Mouse (Mus musculus): ENCODE measurements around the gene Ndufaf2.

The Ndufaf2 gene

GRCm38 (mm10) chr13:108144086-108144485 lies 14.3 kb downstream of the Ndufaf2 start:
- DNase-seq (ENCODE audit: low read depth, low spot score): no peak

GRCm38 (mm10) chr13:108138403-108138977 lies 19.9 kb downstream of the Ndufaf2 start:
- no peak for DNase-seq (ENCODE audit: low read depth, low spot score)

GRCm38 (mm10) chr13:108135617-108136016 lies 22.8 kb downstream of the Ndufaf2 start:
- DNase-seq (ENCODE audit: low read depth, low spot score): no peak

- DNase-seq (ENCODE audit: low read depth, low spot score): no peak
Measured at GRCm38 (mm10) chr13:108132031-108132819, 26.2 kb downstream of the Ndufaf2 start.

GRCm38 (mm10) chr13:108130737-108131136 lies 27.7 kb downstream of the Ndufaf2 start:
- no peak for DNase-seq (ENCODE audit: low read depth, low spot score)

- DNase-seq (ENCODE audit: low read depth, low spot score): no peak
Measured at GRCm38 (mm10) chr13:108129070-108129469, 29.4 kb downstream of the Ndufaf2 start.

GRCm38 (mm10) chr13:108127883-108128282 lies 30.5 kb downstream of the Ndufaf2 start:
- DNase-seq (ENCODE audit: low read depth, low spot score): no peak

GRCm38 (mm10) chr13:108127130-108127529 lies 31.3 kb downstream of the Ndufaf2 start:
- DNase-seq (ENCODE audit: low read depth, low spot score): no peak

- no peak for DNase-seq (ENCODE audit: low read depth, low spot score)
Measured at GRCm38 (mm10) chr13:108126246-108126645, 32.2 kb downstream of the Ndufaf2 start.

- no peak for DNase-seq (ENCODE audit: low read depth, low spot score)
Measured at GRCm38 (mm10) chr13:108124096-108124495, 34.3 kb downstream of the Ndufaf2 start.

- DNase-seq (ENCODE audit: low read depth, low spot score): no peak
Measured at GRCm38 (mm10) chr13:108123109-108123723, 35.2 kb downstream of the Ndufaf2 start.

GRCm38 (mm10) chr13:108119411-108120310 lies 38.8 kb downstream of the Ndufaf2 start:
- no peak for DNase-seq (ENCODE audit: low read depth, low spot score)

- no peak for DNase-seq (ENCODE audit: low read depth, low spot score)
Measured at GRCm38 (mm10) chr13:108118188-108118587, 40.2 kb downstream of the Ndufaf2 start.

GRCm38 (mm10) chr13:108117654-108118053 lies 40.8 kb downstream of the Ndufaf2 start:
- DNase-seq (ENCODE audit: low read depth, low spot score): no peak

GRCm38 (mm10) chr13:108114257-108114656 lies 44.2 kb downstream of the Ndufaf2 start:
- no peak for DNase-seq (ENCODE audit: low read depth, low spot score)

- no peak for DNase-seq (ENCODE audit: low read depth, low spot score)
Measured at GRCm38 (mm10) chr13:108113536-108113935, 44.9 kb downstream of the Ndufaf2 start.

- no peak for DNase-seq (ENCODE audit: low read depth, low spot score)
Measured at GRCm38 (mm10) chr13:108110929-108111328, 47.5 kb downstream of the Ndufaf2 start.

GRCm38 (mm10) chr13:108100700-108101099 lies 57.7 kb downstream of the Ndufaf2 start:
- DNase-seq (ENCODE audit: low read depth, low spot score): no peak

- peak; percentile 62 for DNase-seq (ENCODE audit: low read depth, low spot score)
Measured at GRCm38 (mm10) chr13:108096446-108096845, 62.0 kb downstream of the Ndufaf2 start.

- peak; percentile 51 for DNase-seq (ENCODE audit: low read depth, low spot score)
Measured at GRCm38 (mm10) chr13:108095617-108096016, 62.8 kb downstream of the Ndufaf2 start.

- no peak for DNase-seq (ENCODE audit: low read depth, low spot score)
Measured at GRCm38 (mm10) chr13:108094681-108095080, 63.7 kb downstream of the Ndufaf2 start.

- DNase-seq (ENCODE audit: low read depth, low spot score): no peak
Measured at GRCm38 (mm10) chr13:108092290-108092689, 66.1 kb downstream of the Ndufaf2 start.
